Mouse (Mus musculus): ENCODE results near the gene Cd4.

The Cd4 gene

DNA sequence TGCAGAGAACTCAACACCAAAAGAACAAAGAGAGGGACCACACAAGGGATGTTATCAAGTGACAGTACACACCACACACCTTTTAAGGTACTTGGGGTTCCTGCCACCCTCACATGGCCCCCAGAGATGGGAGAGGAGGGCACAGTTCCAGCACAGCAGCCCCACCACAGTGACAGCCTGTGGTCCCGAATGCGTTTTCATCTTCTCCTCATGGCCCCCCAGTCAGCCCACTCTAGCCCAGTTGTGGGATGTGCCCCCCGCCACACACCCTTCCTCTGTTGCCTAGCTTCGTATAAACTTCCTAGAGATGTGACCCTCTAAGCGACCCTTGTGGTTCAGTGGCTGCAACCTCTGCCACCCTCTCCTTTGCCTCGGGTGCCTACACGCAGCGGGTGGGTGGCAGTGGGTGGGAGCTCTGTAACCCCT lies 2.1 kb downstream of the Cd4 start:
- no peak for DNase-seq (ENCODE audit: low spot score in 2 of 2)

DNA sequence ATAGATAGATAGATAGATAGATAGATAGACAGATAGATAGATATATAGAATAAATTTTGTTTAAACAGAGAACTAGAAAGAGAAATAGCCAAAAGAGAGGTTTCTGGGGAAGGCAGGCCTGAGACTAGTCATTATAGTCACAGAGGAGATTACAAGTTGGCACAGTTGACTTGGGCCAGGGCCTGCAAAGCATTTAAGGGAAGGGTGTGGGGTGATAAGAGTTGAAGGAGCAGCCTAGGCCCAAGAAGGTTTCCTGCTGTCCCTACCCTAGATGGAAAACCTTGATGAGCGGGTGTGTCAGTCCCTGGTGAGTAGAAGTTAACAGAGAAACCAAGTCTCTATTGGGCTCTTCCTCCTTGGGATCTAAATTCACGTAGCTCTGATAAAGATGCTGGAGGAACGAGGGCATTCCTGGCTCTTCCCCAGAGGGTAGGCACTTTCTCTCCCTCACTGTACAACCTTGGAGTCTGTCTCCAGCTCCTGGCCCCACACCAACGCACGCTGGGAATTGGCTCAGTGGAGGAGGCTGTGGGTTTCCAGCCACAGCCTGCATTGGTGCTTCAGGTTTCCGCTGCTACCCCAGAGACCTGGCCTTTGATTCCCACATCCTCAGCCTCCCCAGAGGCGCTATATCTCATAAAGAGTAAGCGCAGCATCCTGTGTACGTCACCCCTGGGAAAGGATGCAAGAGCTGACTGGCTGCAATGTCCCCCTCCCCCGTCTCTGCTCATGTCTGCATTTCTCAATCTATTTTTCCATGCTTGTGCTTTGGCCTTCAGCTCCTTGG lies 3.1 kb downstream of the Cd4 start:
- DNase-seq (ENCODE audit: low spot score in 2 of 2) = no peak

GRCm38 (mm10) chr6:124883351-124883750 lies 4.7 kb downstream of the Cd4 start:
- no peak for DNase-seq (ENCODE audit: low spot score in 2 of 2)

DNA sequence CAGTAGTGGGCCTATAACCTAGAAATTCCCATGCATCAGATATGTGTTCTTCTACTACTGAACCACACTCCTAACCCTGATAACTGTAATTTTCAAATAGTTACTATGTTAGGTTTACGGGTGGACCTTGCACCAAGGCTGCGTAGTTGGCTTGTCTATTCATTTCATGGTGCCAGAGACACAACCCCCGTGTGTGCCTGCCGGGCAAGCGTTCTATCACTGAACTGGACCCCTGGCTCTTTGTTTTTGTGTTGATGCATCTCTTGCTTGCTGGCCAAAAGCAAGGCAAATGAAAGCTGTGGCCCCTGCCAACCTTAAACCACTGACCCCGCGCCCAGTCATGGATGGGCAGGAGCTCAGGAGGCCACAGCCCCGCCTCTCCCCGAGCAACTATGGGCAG lies 6.2 kb downstream of the Cd4 start:
- DNase-seq (ENCODE audit: low spot score in 2 of 2) = no peak

DNA sequence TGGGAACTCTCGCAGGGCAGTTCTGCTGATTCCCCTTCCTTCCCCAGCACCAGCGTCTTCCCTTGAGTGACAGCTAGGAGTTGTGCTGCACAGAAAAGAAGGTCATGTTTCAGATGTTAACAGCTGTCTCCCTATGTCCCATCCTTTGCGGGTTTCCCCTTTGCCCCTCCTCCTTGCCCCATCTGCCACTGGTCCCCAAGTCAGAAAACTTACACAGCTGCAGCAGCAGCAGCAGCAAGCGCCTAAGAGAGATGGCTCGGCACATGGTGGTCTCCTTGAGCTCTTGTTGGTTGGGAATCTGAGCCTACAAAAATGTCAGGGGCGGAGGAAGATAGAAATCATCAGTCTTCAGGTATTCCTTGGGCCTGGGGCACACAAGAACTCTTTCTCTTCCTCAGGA lies 8.6 kb downstream of the Cd4 start:
- DNase-seq (ENCODE audit: low spot score in 2 of 2) = no peak

DNA sequence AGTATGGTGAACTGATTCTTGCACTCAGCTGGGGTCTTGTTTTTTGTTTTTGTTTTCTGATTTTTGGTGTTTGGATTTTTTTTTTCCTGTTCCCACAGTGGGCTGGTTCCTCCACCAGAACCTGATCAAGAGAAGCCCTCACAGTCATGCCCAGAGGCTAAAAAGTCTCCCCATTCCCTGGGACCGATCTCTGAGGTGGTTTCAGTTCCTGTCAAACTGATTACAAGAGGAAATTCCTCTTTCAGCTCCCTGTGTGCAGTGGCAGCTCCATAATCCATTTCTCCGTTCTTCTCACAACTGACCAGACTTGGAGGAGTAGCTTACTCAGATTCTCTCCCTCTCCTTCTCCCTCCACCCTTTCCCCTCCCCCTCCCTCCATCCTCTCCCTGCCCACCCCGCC lies 13.7 kb downstream of the Cd4 start:
- no peak for DNase-seq (ENCODE audit: low spot score in 2 of 2)

GRCm38 (mm10) chr6:124866560-124866959 lies 21.5 kb downstream of the Cd4 start:
- DNase-seq (ENCODE audit: low spot score in 2 of 2) = no peak

DNA sequence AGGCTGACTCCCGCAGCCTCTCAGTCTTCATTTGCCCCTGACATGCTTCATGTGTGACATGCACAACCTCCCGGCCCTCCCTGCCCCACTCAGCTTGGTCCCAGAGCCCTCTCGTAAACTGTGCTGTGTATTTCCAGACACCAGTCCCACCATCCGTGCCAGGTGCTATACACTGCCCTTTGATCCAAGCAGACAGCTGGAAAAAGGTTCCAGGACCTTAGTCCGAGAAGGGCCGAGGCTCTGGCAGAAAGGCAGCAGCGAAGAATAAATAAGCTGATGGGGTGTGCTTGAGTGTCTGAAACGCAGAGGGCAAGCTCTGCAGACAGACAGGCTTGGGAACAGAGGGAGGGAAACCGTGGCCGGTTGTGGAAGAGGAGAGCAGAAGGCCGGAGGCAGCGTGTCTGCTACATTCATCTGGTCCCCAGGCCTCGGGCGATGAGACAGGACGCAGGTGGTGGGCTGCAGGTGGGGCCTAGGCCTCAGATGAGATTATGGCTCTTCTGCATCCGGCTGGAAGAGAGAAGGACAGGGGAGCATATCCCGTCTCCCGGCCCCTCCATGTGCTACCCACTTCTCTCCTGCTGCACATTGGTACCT lies 22.2 kb downstream of the Cd4 start:
- no peak for DNase-seq (ENCODE audit: low spot score in 2 of 2)

DNA sequence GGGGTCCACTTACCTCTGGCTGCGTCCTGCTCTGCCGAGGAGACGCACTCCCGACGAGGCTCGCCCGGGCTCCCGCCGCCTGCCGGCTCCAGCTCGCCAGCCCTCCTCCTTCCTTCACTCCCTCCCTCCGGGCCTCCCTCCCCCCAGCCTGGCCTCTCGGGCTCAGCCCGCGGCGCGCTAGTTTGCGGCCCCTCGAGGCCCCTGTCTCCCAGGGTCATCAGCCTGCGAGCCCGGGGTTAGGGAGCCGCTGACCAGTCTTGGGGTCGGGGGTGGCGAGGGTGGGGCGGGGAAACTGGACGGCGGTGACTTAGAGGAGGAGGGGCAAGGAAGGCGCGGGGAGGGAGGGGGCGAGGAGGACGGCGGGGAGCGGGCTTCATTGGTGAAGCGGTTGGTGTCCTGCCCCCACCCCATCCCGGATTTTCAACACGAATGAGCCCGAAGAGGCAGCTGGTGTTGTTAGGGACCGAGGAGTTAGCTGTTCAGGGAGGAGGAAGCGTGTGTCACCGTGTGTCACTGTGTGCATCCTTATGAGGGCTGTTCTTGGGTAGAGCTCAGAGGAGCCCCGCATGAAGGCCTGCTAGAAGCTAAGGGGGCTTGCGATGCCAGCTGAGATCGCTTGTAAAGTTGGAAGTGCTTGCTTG lies 24.2 kb downstream of the Cd4 start, which contains the start of gene Gpr162:
Gene Gpr162 (minus strand): TSS at position 326 of the 641 bp plus-strand sequence.
- DNase-seq (ENCODE audit: low spot score in 2 of 2) = peak; percentile 31 to 41

DNA sequence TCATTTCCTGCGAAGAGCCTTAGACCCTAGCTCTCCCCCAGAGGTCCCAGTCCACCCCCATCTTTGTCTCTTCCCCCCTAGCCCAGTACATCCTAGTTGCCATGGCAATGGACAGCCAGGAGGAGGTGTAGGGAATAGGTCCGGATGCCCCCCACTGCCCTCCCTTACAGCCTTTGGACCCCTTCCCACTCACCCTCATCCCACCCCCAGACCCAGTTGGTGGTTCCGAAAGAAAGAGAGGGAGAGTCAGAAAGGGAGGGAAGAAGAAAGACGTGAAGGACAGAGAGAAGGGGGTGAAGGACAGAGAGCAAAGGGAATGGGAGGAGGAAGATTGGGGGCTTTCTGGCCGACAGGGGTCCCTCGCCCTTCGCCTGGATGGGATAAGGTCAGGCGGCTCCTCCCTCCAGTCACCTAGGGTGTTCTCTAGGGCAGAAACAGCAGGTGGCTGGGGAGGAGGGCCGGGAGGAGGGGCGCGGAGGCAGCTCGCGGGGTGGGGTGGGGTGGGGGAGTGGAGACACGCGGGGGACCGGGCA lies 24.8 kb downstream of the Cd4 start:
- DNase-seq (ENCODE audit: low spot score in 2 of 2) = no peak

- DNase-seq (ENCODE audit: low spot score in 2 of 2) = no peak
Observed at GRCm38 (mm10) chr6:124862406-124863124, 25.5 kb downstream of the Cd4 start.

DNA sequence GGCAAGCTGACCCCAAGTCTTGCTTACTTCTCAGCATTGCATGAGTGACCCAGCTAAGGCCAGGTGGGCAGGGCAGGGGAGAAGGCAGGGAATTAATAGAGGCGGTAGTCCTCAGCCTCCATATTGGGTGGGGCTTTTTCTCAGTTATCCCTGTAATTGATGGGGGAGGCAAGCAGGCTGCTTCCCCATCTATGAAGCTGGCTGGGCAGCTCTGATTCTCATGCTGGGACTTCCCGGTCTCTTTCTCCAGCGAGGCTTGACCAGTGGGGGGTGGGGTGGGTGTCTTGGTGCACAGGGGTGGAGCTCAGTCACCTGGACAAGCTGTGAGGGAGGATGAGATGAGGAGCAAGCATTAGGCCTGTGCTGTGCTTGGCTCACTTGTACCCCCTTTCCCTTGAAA lies 26.2 kb downstream of the Cd4 start:
- no peak for DNase-seq (ENCODE audit: low spot score in 2 of 2)

GRCm38 (mm10) chr6:124861266-124861665 lies 26.8 kb downstream of the Cd4 start:
- no peak for DNase-seq (ENCODE audit: low spot score in 2 of 2)

DNA sequence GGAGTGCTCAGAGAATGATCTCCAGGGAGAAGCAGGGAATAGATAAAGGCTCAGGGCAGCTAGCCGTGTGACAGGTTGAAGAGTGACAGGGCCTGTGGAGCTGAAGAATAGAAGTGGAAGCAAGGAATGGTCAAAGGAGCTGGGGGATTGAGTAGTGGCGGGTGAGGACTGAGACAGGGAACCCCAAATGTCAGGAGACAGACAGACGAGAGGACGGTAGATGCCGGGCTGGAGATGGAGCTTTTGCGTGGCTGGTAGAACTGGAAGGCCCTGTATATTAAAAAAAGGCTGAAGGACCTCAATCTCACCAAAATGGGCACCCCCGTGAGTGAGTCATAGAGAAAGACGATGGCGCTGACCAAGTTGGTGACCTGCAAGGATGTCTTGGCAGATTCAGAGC lies 27.5 kb downstream of the Cd4 start:
- DNase-seq (ENCODE audit: low spot score in 2 of 2) = no peak

DNA sequence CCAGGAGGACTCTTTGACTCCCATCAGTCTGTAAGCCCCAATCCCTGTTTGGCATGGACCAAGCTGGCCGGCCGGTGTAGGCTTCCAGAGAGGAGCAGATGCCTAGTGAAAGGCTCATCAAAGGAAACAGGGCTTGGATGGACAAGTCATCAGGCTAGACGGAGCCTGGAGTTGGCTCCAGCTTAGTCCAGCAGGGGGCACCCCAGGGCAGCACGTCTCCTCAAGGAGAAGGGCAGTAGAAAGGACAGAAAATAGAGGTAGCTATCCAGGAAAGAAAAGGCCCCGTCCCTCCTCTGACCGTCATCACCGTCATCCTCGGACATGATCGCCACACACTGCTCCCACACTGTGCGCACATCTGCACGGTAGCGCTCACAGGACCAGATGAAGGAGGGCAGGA lies 28.3 kb downstream of the Cd4 start:
- DNase-seq (ENCODE audit: low spot score in 2 of 2) = peak; percentile 67 to 89

- DNase-seq (ENCODE audit: low spot score in 2 of 2) = no peak
Observed at GRCm38 (mm10) chr6:124858561-124859318, 29.3 kb downstream of the Cd4 start.

DNA sequence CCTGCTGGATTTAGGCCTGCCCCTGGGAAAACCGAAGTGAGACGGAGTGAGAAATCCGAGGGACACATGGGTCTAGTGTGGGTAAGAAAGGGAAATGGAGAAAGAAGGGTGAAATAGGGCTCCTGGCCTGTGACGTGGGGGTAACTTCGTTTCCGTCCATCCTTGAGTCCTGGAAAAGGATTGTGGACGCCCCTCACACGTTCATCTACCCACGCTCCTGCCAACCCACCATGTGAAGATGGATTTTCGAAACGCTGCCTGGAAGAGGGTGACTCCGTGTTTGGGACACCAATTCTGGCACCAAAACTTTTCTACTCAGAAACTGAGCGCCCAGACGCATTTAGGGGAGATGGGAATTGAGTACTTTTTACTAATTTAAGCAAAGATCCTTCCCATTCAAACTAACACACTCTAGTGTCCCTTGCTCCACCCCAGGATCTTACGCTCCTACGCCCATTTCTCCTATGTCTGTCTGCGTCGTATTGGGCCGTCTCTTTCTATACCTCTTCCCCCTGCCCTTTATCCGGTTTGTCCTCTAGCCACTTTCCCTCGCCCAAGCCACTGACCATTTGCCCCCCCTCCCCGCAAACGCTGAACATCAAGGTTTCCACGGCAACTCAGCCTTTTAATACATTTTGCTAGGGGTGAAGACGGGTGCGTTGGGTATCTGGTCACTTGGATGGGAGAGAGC lies 30.0 kb downstream of the Cd4 start:
- no peak for DNase-seq (ENCODE audit: low spot score in 2 of 2)

- peak; percentile 73 for DNase-seq (ENCODE audit: low spot score in 2 of 2)
Observed at GRCm38 (mm10) chr6:124856916-124857839, 30.8 kb downstream of the Cd4 start, which contains the start of gene P3h3. Gene P3h3, minus strand, starts transcription at chr6:124857752.

DNA sequence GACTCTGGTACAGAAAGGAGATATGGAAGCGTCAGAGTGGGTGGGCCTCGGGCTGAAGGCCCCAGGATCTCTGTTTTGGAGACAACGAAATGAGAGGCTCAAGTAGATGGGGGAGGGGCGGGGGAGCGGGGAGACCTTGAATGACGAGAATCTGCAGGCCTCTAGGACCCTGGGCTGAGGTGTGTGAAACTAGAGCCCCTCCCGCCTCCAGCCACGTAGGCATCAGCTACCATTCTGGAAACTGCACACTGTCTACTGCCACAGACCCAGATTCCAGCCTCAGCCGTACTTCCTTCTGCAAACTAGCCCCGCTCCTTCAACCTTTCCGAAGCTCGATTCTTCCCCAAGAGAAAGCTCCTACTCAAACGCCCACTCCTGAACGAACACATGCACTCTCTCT lies 31.7 kb downstream of the Cd4 start:
- DNase-seq (ENCODE audit: low spot score in 2 of 2) = no peak

Measured in urinary bladder, adult 18-20 months (tissue).